Mouse (Mus musculus) forebrain, embryonic 11.5 days (tissue): ENCODE measurements at regions not wholly inside any gene's neighbourhood (a gene's known extent, or its start where the extent isn't known, plus 50 kb on each side); places are given as distances from the start of the nearest gene placed in this dataset.

ENCODE experiments used
- ATAC-seq: fragments of 200-750 bp; cut with Nextera tagmentation; replicated peaks from 2 replicates; pipeline ENCODE4 v1.8.0; 2017; ENCODE audit warnings: moderate TSS enrichment; ENCODE audit not compliant: low FRiP score
- DNase-seq: peaks from one replicate; pipeline ENCODE4 v3.0.0-alpha.2; 2017; ENCODE audit warnings: low spot score
- H3K27ac ChIP-seq: fragments of 300-500 bp; sonication (generic); 2 replicates; pipeline ENCODE4 v1.5.1; 2014; ENCODE audit warnings: low read depth, low read length
- H3K27me3 ChIP-seq: fragments of 300-500 bp; sonication (generic); 2 replicates; pipeline ENCODE4 v1.6.1; 2014; ENCODE audit warnings: mild to moderate bottlenecking, low read length, mixed read lengths; ENCODE audit not compliant: control insufficient read depth, insufficient read depth
- H3K36me3 ChIP-seq: fragments of 300-500 bp; sonication (generic); 2 replicates; pipeline ENCODE4 v1.6.1; 2014; ENCODE audit warnings: mild to moderate bottlenecking, low read length, moderate library complexity, mixed read lengths; ENCODE audit not compliant: control insufficient read depth, insufficient read depth
- H3K4me1 ChIP-seq: fragments of 300-500 bp; sonication (generic); replicated peaks from 2 replicates; pipeline ENCODE4 v1.6.1; 2014; ENCODE audit warnings: low read length, mixed read lengths; ENCODE audit not compliant: control insufficient read depth, insufficient read depth
- H3K4me2 ChIP-seq: fragments of 300-500 bp; sonication (generic); 2 replicates; pipeline ENCODE4 v1.6.1; 2014; ENCODE audit warnings: low read depth, mild to moderate bottlenecking, low read length, moderate library complexity, mixed read lengths; ENCODE audit not compliant: severe bottlenecking
- H3K4me3 ChIP-seq: fragments of 300-500 bp; sonication (generic); 2 replicates; pipeline ENCODE4 v1.5.1; 2014; ENCODE audit warnings: low read depth, low read length
- H3K9ac ChIP-seq: fragments of 300-500 bp; sonication (generic); 2 replicates; pipeline ENCODE4 v1.6.1; 2014; ENCODE audit warnings: low read length
- H3K9me3 ChIP-seq: fragments of 300-500 bp; sonication (generic); 2 replicates; pipeline ENCODE4 v1.6.1; 2016; ENCODE audit warnings: low read length, mixed read lengths; ENCODE audit not compliant: control insufficient read depth
- WGBS: fragments of 180-500 bp; shearing (Covaris S2); extraction: QIAGEN DNeasy Blood & Tissue Kit; methylation state at CpG from one replicate; pipeline ENCODE4 v1.1.7; 2014; 5-methylcytosine and 5-hydroxymethylcytosine counted together

GRCm38 (mm10) chr5:119588340-119589272, 81.9 kb upstream of the Tbx3 start:
- Histone ChIP-seq H3K9ac (no peak overlapping the region), H3K4me3 (no peak overlapping the region), H3K27me3 (no peaks in the 10 kb centered on the region), H3K4me2 (no peak overlapping the region), H3K9me3 (no peaks in the 10 kb centered on the region), H3K36me3 (no peaks in the 10 kb centered on the region), H3K4me1 (no peaks in the 10 kb centered on the region), H3K27ac (no peak overlapping the region)
- ATAC-seq (no peak), DNase-seq (no peak)
- 30% methylated on average over 9 of the region's 9 CpGs for WGBS

GRCm38 (mm10) chr5:119591271-119591670, 79.2 kb upstream of the Tbx3 start:
- DNase-seq = no peak
- Histone ChIP-seq H3K9ac (no peak overlapping the region), H3K36me3 (no peaks in the 10 kb centered on the region), H3K4me3 (no peak overlapping the region), H3K27ac (no peak overlapping the region), H3K27me3 (no peaks in the 10 kb centered on the region), H3K4me1 (no peaks in the 10 kb centered on the region), H3K9me3 (no peaks in the 10 kb centered on the region), H3K4me2 (no peak overlapping the region)
- no peak for ATAC-seq
- 87% methylated on average over 5 of the region's 5 CpGs for WGBS

DNA sequence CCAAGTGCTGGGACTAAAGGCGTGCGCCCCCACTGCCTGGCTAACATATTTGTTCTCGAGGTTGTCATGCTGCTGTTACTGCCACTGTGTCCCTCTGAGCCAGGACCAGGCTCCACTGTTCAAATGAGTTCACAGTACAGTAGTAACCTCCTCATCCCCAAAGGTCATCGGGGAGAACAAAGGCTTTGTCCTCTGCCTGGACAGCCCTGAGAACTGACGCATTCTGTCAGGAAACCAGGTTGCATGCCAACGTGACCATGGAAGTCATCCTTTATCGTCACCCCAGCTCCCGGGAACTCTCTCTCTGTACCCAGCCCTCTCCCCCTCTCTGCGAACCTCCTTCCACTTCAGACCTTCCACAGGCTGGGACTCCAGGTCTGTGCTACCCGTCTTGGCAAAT, 77.6 kb upstream of the Tbx3 start:
- Histone ChIP-seq H3K27ac (no peak overlapping the region), H3K4me3 (no peak overlapping the region), H3K9me3 (no peaks in the 10 kb centered on the region), H3K4me2 (no peak overlapping the region), H3K27me3 (no peaks in the 10 kb centered on the region), H3K9ac (no peak overlapping the region), H3K36me3 (no peaks in the 10 kb centered on the region), H3K4me1 (no peaks in the 10 kb centered on the region)
- DNase-seq = no peak
- WGBS = 90% methylated on average over 10 of the region's 10 CpGs
- no peak for ATAC-seq

DNA sequence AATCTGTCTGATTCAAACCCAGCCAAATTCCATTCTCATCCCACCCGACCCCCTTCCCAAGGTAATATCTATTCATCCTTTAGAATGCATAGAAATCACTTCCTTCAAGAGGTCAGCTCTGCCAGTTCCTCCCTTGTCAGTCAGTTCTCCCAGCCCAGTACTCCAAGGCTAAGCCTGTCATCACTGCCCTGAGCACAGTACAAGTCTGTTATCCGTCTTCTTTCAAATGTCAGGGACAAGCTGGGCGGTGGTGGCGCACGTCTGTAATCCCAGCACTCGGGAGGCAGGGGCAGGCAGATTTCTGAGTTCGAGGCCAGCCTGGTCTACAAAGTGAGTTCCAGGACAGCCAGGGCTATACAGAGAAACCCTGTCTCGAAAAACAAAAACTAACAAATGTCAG, 75.9 kb upstream of the Tbx3 start:
- no peak for ATAC-seq
- no peak overlapping the region for H3K4me3 ChIP-seq

GRCm38 (mm10) chr5:119596295-119596993, 74.0 kb upstream of the Tbx3 start:
- no peak overlapping the region for H3K4me3 ChIP-seq
- no peak for DNase-seq
- WGBS = 92% methylated on average over 19 of the region's 19 CpGs

More for the DNA sequence above, 75.9 kb upstream of the Tbx3 start:
- WGBS = 85% methylated on average over 8 of the region's 8 CpGs
- Histone ChIP-seq H3K4me1 (no peaks in the 10 kb centered on the region), H3K9ac (no peak overlapping the region), H3K9me3 (no peaks in the 10 kb centered on the region), H3K36me3 (no peaks in the 10 kb centered on the region), H3K4me2 (no peak overlapping the region), H3K27ac (no peak overlapping the region), H3K27me3 (no peaks in the 10 kb centered on the region)
- no peak for DNase-seq

DNA sequence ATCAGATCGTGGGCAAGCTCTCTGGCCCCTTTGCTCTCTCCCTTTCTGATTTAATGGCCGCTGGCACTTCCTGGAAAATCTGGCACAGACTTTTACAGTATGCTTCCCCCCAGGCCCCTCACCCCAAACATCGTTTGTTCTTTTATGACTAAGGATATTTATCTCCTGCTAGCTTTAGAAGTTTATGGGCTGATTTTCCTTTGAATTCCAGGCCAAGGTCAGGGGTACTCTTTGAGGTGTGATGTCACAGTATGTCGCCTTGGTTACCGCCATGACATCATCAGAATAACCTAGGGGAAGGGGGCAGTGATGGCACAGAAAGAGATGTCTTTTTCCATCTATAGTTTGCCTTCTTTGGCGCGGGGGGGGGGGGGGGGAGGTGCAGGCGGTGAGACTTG, 73.5 kb upstream of the Tbx3 start:
- H3K27me3 ChIP-seq = no peaks in the 10 kb centered on the region
- H3K4me2 ChIP-seq = no peak overlapping the region
- no peaks in the 10 kb centered on the region for H3K36me3 ChIP-seq
- H3K4me1 ChIP-seq = no peaks in the 10 kb centered on the region
- H3K9me3 ChIP-seq = no peaks in the 10 kb centered on the region
- H3K27ac ChIP-seq = no peak overlapping the region
- no peak overlapping the region for H3K9ac ChIP-seq
- H3K4me3 ChIP-seq = no peak overlapping the region
- 92% methylated on average over 7 of the region's 8 CpGs for WGBS
- DNase-seq (no peak), ATAC-seq (no peak)

More at GRCm38 (mm10) chr5:119596295-119596993, 74.0 kb upstream of the Tbx3 start:
- ATAC-seq = no peak
- no peaks in the 10 kb centered on the region for H3K4me1 ChIP-seq
- H3K27ac ChIP-seq = no peak overlapping the region
- H3K27me3 ChIP-seq = no peaks in the 10 kb centered on the region
- H3K36me3 ChIP-seq = no peaks in the 10 kb centered on the region
- no peak overlapping the region for H3K9ac ChIP-seq
- no peaks in the 10 kb centered on the region for H3K9me3 ChIP-seq
- H3K4me2 ChIP-seq = no peak overlapping the region

DNA sequence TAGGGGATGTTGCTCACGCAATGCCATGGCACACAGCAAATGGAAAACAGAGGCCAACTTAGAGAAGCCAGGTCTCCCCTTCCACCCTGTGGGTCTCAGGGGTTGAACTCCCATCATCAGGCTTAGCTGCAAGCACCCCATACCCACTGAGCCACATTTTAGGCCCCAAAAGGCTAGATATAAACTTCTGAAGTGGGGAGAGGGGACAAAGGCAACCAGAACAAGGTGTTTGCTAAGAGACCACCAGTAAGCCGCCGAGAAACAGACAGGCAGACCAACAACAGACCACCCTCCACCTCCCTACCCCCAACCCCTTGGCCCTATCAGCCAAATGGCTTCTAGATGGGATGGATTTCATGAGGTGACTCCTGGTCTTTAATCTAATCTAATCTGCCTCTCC, 72.9 kb upstream of the Tbx3 start:
- Histone ChIP-seq H3K36me3 (no peaks in the 10 kb centered on the region), H3K4me2 (no peak overlapping the region), H3K4me3 (no peak overlapping the region), H3K9me3 (no peaks in the 10 kb centered on the region), H3K9ac (no peak overlapping the region), H3K27me3 (no peaks in the 10 kb centered on the region), H3K4me1 (no peaks in the 10 kb centered on the region), H3K27ac (no peak overlapping the region)
- ATAC-seq (no peak), DNase-seq (no peak)
- WGBS = 85% methylated on average over 3 of the region's 3 CpGs

- no peaks in the 10 kb centered on the region for H3K4me1 ChIP-seq
- WGBS = 77% methylated on average over 10 of the region's 10 CpGs
- no peak overlapping the region for H3K4me3 ChIP-seq
- H3K27me3 ChIP-seq = no peaks in the 10 kb centered on the region
- no peak for ATAC-seq
- no peak for DNase-seq
- H3K9ac ChIP-seq = no peak overlapping the region
- no peak overlapping the region for H3K4me2 ChIP-seq
- H3K36me3 ChIP-seq = no peaks in the 10 kb centered on the region
- H3K27ac ChIP-seq = no peak overlapping the region
- no peaks in the 10 kb centered on the region for H3K9me3 ChIP-seq
Measured at GRCm38 (mm10) chr5:119598166-119598565, 72.3 kb upstream of the Tbx3 start.
